Mouse (Mus musculus) liver, embryonic 16.5 days (tissue): Measurements from ENCODE around the gene Eif2ak4. TPM values are rescaled to one million over a fixed set of nuclear protein-coding genes. Genes with fewer than 3 reads are reported as not detected.
A peak's percentile ranks its signal among the peaks of the same experiment; 100 is the strongest.

Source experiments
- ATAC-seq: fragments of 200-750 bp; cut with Nextera tagmentation; 2 replicates; pipeline ENCODE4 v1.8.0; 2017; ENCODE audit warnings: low read depth, mild to moderate bottlenecking, moderate number of reproducible peaks, moderate library complexity
- H3K27ac ChIP-seq: fragments of 300-500 bp; sonication (generic); 2 replicates; pipeline ENCODE4 v1.5.1; 2014; ENCODE audit warnings: mild to moderate bottlenecking, low read length
- H3K27me3 ChIP-seq: fragments of 300-500 bp; sonication (generic); 2 replicates; pipeline ENCODE4 v1.6.1; 2014; ENCODE audit warnings: low read depth, low read length, mixed read lengths; ENCODE audit not compliant: control insufficient read depth, insufficient read depth
- H3K36me3 ChIP-seq: fragments of 300-500 bp; sonication (generic); 2 replicates; pipeline ENCODE4 v1.6.1; 2014; ENCODE audit warnings: mild to moderate bottlenecking; ENCODE audit not compliant: control insufficient read depth, insufficient read depth
- H3K4me1 ChIP-seq: fragments of 300-500 bp; sonication (generic); 2 replicates; pipeline ENCODE4 v1.6.1; 2014; ENCODE audit warnings: low read depth, low read length, mixed read lengths; ENCODE audit not compliant: control insufficient read depth
- H3K4me2 ChIP-seq: fragments of 300-500 bp; sonication (generic); 2 replicates; pipeline ENCODE4 v1.6.1; 2014; ENCODE audit warnings: low read depth, low read length, mixed read lengths
- H3K4me3 ChIP-seq: fragments of 300-500 bp; sonication (generic); 2 replicates; pipeline ENCODE4 v1.5.1; 2014; ENCODE audit warnings: low read depth, mild to moderate bottlenecking, low read length
- H3K9ac ChIP-seq: fragments of 300-500 bp; sonication (generic); 2 replicates; pipeline ENCODE4 v1.6.1; 2014; ENCODE audit warnings: low read depth, low read length
- H3K9me3 ChIP-seq: fragments of 300-500 bp; sonication (generic); replicated peaks from 2 replicates; pipeline ENCODE4 v1.6.1; 2016; ENCODE audit warnings: low read length; ENCODE audit not compliant: control insufficient read depth
- WGBS: fragments of 180-500 bp; shearing (Covaris S2); extraction: QIAGEN DNeasy Blood & Tissue Kit; methylation state at CpG from one replicate; pipeline ENCODE4 v1.1.7; 2014; ENCODE audit not compliant: insufficient replicate concordance; 5-methylcytosine and 5-hydroxymethylcytosine counted together
- polyA plus RNA-seq: library from polyadenylated mRNA; unstranded; fragments of >200 nt; fragmentation: Nextera tagmentation; extraction: Ambion mirVana; gene quantifications from 2 replicates; pipeline ENCODE4 v1.2.1, GENCODE M21; 2015

The Eif2ak4 gene
- polyA plus RNA-seq, 1 experiment from 2014 or later: 5.1 TPM

GRCm38 (mm10) chr2:118486933-118487332 is 98.5 kb downstream of the Eif2ak4 start:
- H3K4me2 ChIP-seq: peak overlapping the region; percentile 21; the same call in 1 of the 2 replicates
- H3K36me3 ChIP-seq: no peaks in the 10 kb centered on the region
- 17% methylated on average over 12 of the region's 12 CpGs for WGBS
- H3K4me3 ChIP-seq: no peak overlapping the region
- H3K9ac ChIP-seq: no peak overlapping the region
- H3K27me3 ChIP-seq: no peaks in the 10 kb centered on the region
- no peak overlapping the region for H3K27ac ChIP-seq
- no peak for ATAC-seq
- peaks cover 19% of the 10 kb centered on the region for H3K4me1 ChIP-seq
- H3K9me3 ChIP-seq: no peaks in the 10 kb centered on the region

GRCm38 (mm10) chr2:118487806-118488205 is 99.4 kb downstream of the Eif2ak4 start:
- no peaks in the 10 kb centered on the region for H3K27me3 ChIP-seq
- H3K36me3 ChIP-seq: no peaks in the 10 kb centered on the region
- no peak overlapping the region for H3K4me3 ChIP-seq
- peaks cover 19% of the 10 kb centered on the region for H3K4me1 ChIP-seq
- H3K9ac ChIP-seq: no peak overlapping the region
- no peak overlapping the region for H3K4me2 ChIP-seq
- no peaks in the 10 kb centered on the region for H3K9me3 ChIP-seq
- no peak for ATAC-seq
- 48% methylated on average over 3 of the region's 3 CpGs for WGBS
- no peak overlapping the region for H3K27ac ChIP-seq

- H3K4me2 ChIP-seq: no peak overlapping the region
- H3K9ac ChIP-seq: no peak overlapping the region
- H3K4me3 ChIP-seq: no peak overlapping the region
- no peaks in the 10 kb centered on the region for H3K36me3 ChIP-seq
- peaks cover 19% of the 10 kb centered on the region for H3K4me1 ChIP-seq
- ATAC-seq: peak; percentile 75
- H3K9me3 ChIP-seq: no peaks in the 10 kb centered on the region
- H3K27ac ChIP-seq: peak overlapping the region; percentile 16
- H3K27me3 ChIP-seq: no peaks in the 10 kb centered on the region
- WGBS: 14% methylated on average over 12 of the region's 12 CpGs
These were observed 102.0 kb downstream of the Eif2ak4 start for GRCm38 (mm10) chr2:118490241-118491091.

GRCm38 (mm10) chr2:118491281-118491731 is 102.9 kb downstream of the Eif2ak4 start:
- 6% methylated on average over 5 of the region's 5 CpGs for WGBS
- Histone ChIP-seq H3K36me3 (no peaks in the 10 kb centered on the region), H3K4me2 (no peak overlapping the region), H3K27me3 (no peaks in the 10 kb centered on the region), H3K9me3 (no peaks in the 10 kb centered on the region), H3K9ac (no peak overlapping the region), H3K4me1 (peaks cover 19% of the 10 kb centered on the region), H3K27ac (0 out of 2 replicates have a peak overlapping the region, but pooled peaks have one; percentile 15), H3K4me3 (no peak overlapping the region)
- peak; percentile 37; the same call in 1 of the 2 replicates for ATAC-seq

- Histone ChIP-seq H3K4me3 (no peak overlapping the region), H3K27ac (0 out of 2 replicates have a peak overlapping the region, but pooled peaks have one; percentile 15), H3K27me3 (no peaks in the 10 kb centered on the region), H3K4me1 (peaks cover 19% of the 10 kb centered on the region), H3K9ac (no peak overlapping the region), H3K9me3 (no peaks in the 10 kb centered on the region), H3K4me2 (no peak overlapping the region), H3K36me3 (no peaks in the 10 kb centered on the region)
- ATAC-seq: no peak
- 56% methylated on average over 4 of the region's 4 CpGs for WGBS
These were observed 103.5 kb downstream of the Eif2ak4 start for GRCm38 (mm10) chr2:118491741-118492395.

- H3K36me3 ChIP-seq: no peaks in the 10 kb centered on the region
- no peak overlapping the region for H3K4me2 ChIP-seq
- H3K4me1 ChIP-seq: peaks cover 11% of the 10 kb centered on the region
- H3K27ac ChIP-seq: no peak overlapping the region
- H3K4me3 ChIP-seq: no peak overlapping the region
- no peak for ATAC-seq
- WGBS: 61% methylated on average over 9 of the region's 9 CpGs
- no peaks in the 10 kb centered on the region for H3K27me3 ChIP-seq
- no peaks in the 10 kb centered on the region for H3K9me3 ChIP-seq
- H3K9ac ChIP-seq: no peak overlapping the region
These were observed 106.6 kb downstream of the Eif2ak4 start for GRCm38 (mm10) chr2:118495024-118495423.

- no peak overlapping the region for H3K4me3 ChIP-seq
- H3K4me1 ChIP-seq: no peaks in the 10 kb centered on the region
- H3K27ac ChIP-seq: no peak overlapping the region
- WGBS: 74% methylated on average over 5 of the region's 5 CpGs
- no peak for ATAC-seq
- no peaks in the 10 kb centered on the region for H3K9me3 ChIP-seq
- H3K36me3 ChIP-seq: no peaks in the 10 kb centered on the region
- H3K9ac ChIP-seq: no peak overlapping the region
- H3K27me3 ChIP-seq: no peaks in the 10 kb centered on the region
- no peak overlapping the region for H3K4me2 ChIP-seq
These were observed 109.5 kb downstream of the Eif2ak4 start for GRCm38 (mm10) chr2:118497890-118498289.

GRCm38 (mm10) chr2:118498476-118498875 is 110.1 kb downstream of the Eif2ak4 start:
- no peak overlapping the region for H3K27ac ChIP-seq
- H3K9ac ChIP-seq: no peak overlapping the region
- H3K9me3 ChIP-seq: no peaks in the 10 kb centered on the region
- WGBS: 72% methylated on average over 6 of the region's 6 CpGs
- no peaks in the 10 kb centered on the region for H3K4me1 ChIP-seq
- no peaks in the 10 kb centered on the region for H3K36me3 ChIP-seq
- no peak for ATAC-seq
- no peaks in the 10 kb centered on the region for H3K27me3 ChIP-seq
- H3K4me2 ChIP-seq: no peak overlapping the region
- no peak overlapping the region for H3K4me3 ChIP-seq
